ENCODE assay signal across 8 mouse cellular contexts in the genomic region with DNA sequence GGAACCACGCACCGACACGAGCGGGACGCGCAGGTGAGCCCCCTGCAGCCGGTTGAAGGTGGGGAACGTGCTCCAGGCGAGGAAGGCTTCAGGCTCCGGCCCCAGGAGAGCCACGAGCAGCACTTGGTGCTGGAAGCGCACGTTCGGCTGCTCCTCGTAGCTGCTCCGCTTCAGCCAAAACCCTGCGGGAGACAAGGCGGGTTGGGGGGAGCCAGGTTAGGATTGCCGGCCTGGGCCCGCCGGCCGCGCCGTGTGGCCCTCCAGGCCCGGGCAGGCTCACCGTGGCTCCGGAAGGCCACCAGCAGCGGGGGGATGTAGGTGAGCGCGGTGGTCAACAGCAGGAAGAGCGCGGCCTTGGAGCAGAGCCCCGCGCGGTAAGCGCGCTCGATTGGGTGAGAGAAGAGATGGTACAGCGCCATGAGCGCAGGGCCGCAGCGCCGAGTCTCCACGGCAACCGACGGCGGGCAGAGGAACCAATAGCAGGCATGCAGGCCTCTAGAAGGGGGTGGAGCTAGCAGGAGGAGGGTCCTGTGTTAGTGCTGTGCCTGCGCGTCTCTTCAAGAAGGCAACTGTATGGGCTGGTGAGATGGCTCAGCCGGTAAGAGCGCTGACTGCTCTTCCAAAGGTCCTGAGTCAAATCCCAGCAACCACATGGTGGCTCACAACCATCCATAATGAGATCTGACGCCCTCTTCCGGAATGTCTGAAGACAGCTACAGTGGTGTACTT. TPM values are rescaled to one million over a fixed set of nuclear protein-coding genes. Genes with fewer than 3 reads are reported as not detected.
DNase-seq lines count a peak whose midpoint lies in the region; ATAC-seq and TF ChIP-seq lines count a peak whose summit lies in the region.

Gene Tmem231, minus strand, starts transcription at position 534 of the 729 bp plus-strand sequence.

- H3K4me1 ChIP-seq in ES-Bruce4 (ENCODE audit: control insufficient read depth, insufficient read depth, low read length), result no peaks in the 10 kb centered on the region
- peaks cover 9% of the 10 kb centered on the region for H3K4me1 ChIP-seq in forebrain, embryonic 11.5 days (replicated peaks; ENCODE audit: control insufficient read depth, insufficient read depth, low read length)
- peaks cover 12% of the 10 kb centered on the region for H3K4me1 ChIP-seq in heart, embryonic 15.5 days (replicated peaks)
- H3K4me1 ChIP-seq in liver, embryonic 15.5 days (replicated peaks), result peaks cover 59% of the 10 kb centered on the region
- peaks cover 15% of the 10 kb centered on the region for H3K4me1 ChIP-seq in neural tube, embryonic 12.5 days
- 0 out of 2 replicates have a peak, but pooled peaks cover 3% of the 10 kb centered on the region for H3K4me1 ChIP-seq in stomach, postnatal 0 days (replicated peaks; ENCODE audit: control insufficient read depth, insufficient read depth)

- WGBS in forebrain, embryonic 11.5 days, result 1% methylated on average over 53 of the region's 53 CpGs
- WGBS in heart, embryonic 15.5 days, result under 1% methylated on average over 53 of the region's 53 CpGs
- WGBS in liver, embryonic 15.5 days (ENCODE audit: insufficient replicate concordance), result 2% methylated on average over 53 of the region's 53 CpGs
- WGBS in neural tube, embryonic 12.5 days, result under 1% methylated on average over 53 of the region's 53 CpGs
- WGBS in stomach, postnatal 0 days, result 2% methylated on average over 53 of the region's 53 CpGs

- peak within 1 kb of the TSS; percentile 73 for H3K9ac ChIP-seq in ES-Bruce4 (ENCODE audit: low read depth, poor library complexity, severe bottlenecking)
- peak within 1 kb of the TSS; percentile 90 for H3K9ac ChIP-seq in forebrain, embryonic 11.5 days (ENCODE audit: low read length)
- H3K9ac ChIP-seq in heart, embryonic 15.5 days, result peak within 1 kb of the TSS; percentile 62
- peak within 1 kb of the TSS; percentile 75 for H3K9ac ChIP-seq in liver, embryonic 15.5 days
- H3K9ac ChIP-seq in neural tube, embryonic 12.5 days, result peak within 1 kb of the TSS; percentile 84
- H3K9ac ChIP-seq in stomach, postnatal 0 days (ENCODE audit: low read length), result peak within 1 kb of the TSS; percentile 69

- TF ChIP-seq CTCF in ES-Bruce4 (IDR thresholded peaks at IDR 0.05; ENCODE audit: low read depth, low read length), result no peak
- TF ChIP-seq CTCF in stomach, postnatal 0 days (IDR thresholded peaks at IDR 0.05; ENCODE audit: low read depth), result peak; percentile 31

- H3K36me3 ChIP-seq in ES-Bruce4 (ENCODE audit: control insufficient read depth, insufficient read depth, low read length, poor library complexity, severe bottlenecking), result no peaks in the 10 kb centered on the region
- no peaks in the 10 kb centered on the region for H3K36me3 ChIP-seq in forebrain, embryonic 11.5 days (ENCODE audit: control insufficient read depth, insufficient read depth, low read length)
- no peaks in the 10 kb centered on the region for H3K36me3 ChIP-seq in heart, embryonic 15.5 days
- H3K36me3 ChIP-seq in liver, embryonic 15.5 days (replicated peaks), result no peaks in the 10 kb centered on the region
- no peaks in the 10 kb centered on the region for H3K36me3 ChIP-seq in neural tube, embryonic 12.5 days
- no peaks in the 10 kb centered on the region for H3K36me3 ChIP-seq in stomach, postnatal 0 days (ENCODE audit: control insufficient read depth, insufficient read depth, low read length)

- H3K27me3 ChIP-seq in ES-Bruce4 (ENCODE audit: control insufficient read depth, insufficient read depth, low read length, poor library complexity, severe bottlenecking), result no peaks in the 10 kb centered on the region
- H3K27me3 ChIP-seq in forebrain, embryonic 11.5 days (ENCODE audit: control insufficient read depth, insufficient read depth, low read length), result no peaks in the 10 kb centered on the region
- no peaks in the 10 kb centered on the region for H3K27me3 ChIP-seq in heart, embryonic 15.5 days
- 0 out of 2 replicates have a peak, but pooled peaks cover 8% of the 10 kb centered on the region for H3K27me3 ChIP-seq in liver, embryonic 15.5 days
- no peaks in the 10 kb centered on the region for H3K27me3 ChIP-seq in neural tube, embryonic 12.5 days (replicated peaks)
- H3K27me3 ChIP-seq in stomach, postnatal 0 days (ENCODE audit: control insufficient read depth, insufficient read depth, low read length), result no peaks in the 10 kb centered on the region

- peak; percentile 100 for ATAC-seq in forebrain, embryonic 11.5 days (replicated peaks; ENCODE audit: low FRiP score)
- peak; percentile 99 for ATAC-seq in heart, embryonic 15.5 days (replicated peaks; ENCODE audit: insufficient number of reproducible peaks, insufficient read depth, low FRiP score, low read depth)
- peak; percentile 87 for ATAC-seq in liver, embryonic 15.5 days (ENCODE audit: insufficient read depth)
- ATAC-seq in neural tube, embryonic 12.5 days (ENCODE audit: low FRiP score, low read depth), result peak; percentile 100
- ATAC-seq in stomach, postnatal 0 days (ENCODE audit: low FRiP score, low TSS enrichment), result peak; percentile 98

- peak; percentile 55 for TF ChIP-seq POLR2A in ES-Bruce4 (IDR thresholded peaks at IDR 0.05; ENCODE audit: insufficient read depth, low read length)

- peak; percentile 10; the same call in 1 of the 2 replicates for TF ChIP-seq EP300 in ES-Bruce4 (IDR thresholded peaks at IDR 0.05; ENCODE audit: insufficient read depth, low read depth, low read length)
- TF ChIP-seq EP300 in stomach, postnatal 0 days (optimal IDR thresholded peaks at IDR 0.05), result no peak

- peak within 1 kb of the TSS; percentile 82 for H3K27ac ChIP-seq in ES-Bruce4 (ENCODE audit: insufficient read depth, low read length)
- peak within 1 kb of the TSS; percentile 81 for H3K27ac ChIP-seq in forebrain, embryonic 11.5 days (ENCODE audit: low read depth, low read length)
- H3K27ac ChIP-seq in heart, embryonic 15.5 days, result peak within 1 kb of the TSS; percentile 52
- peak within 1 kb of the TSS; percentile 84 for H3K27ac ChIP-seq in liver, embryonic 15.5 days (replicated peaks)
- H3K27ac ChIP-seq in neural tube, embryonic 12.5 days, result peak within 1 kb of the TSS; percentile 81
- H3K27ac ChIP-seq in stomach, postnatal 0 days (replicated peaks), result peak within 1 kb of the TSS; percentile 56

- peak; percentile 84 for DNase-seq in c-Kit-positive CD71-positive TER-119-negative erythroid progenitor cells, embryonic 14.5 days (ENCODE audit: low read depth)
- peak; percentile 94 for DNase-seq in forebrain, embryonic 11.5 days (ENCODE audit: low spot score)
- peak; percentile 94 for DNase-seq in kidney, postnatal 14 days
- DNase-seq in stomach, postnatal 0 days (ENCODE audit: low spot score), result peak; percentile 89

- peak within 1 kb of the TSS; percentile 80 for H3K4me3 ChIP-seq in ES-Bruce4 (ENCODE audit: low read depth, low read length)
- H3K4me3 ChIP-seq in forebrain, embryonic 11.5 days (ENCODE audit: low read depth, low read length), result peak within 1 kb of the TSS; percentile 76
- peak within 1 kb of the TSS; percentile 72 for H3K4me3 ChIP-seq in heart, embryonic 15.5 days
- peak within 1 kb of the TSS; percentile 74 for H3K4me3 ChIP-seq in liver, embryonic 15.5 days (replicated peaks)
- H3K4me3 ChIP-seq in neural tube, embryonic 12.5 days, result peak within 1 kb of the TSS; percentile 81
- H3K4me3 ChIP-seq in stomach, postnatal 0 days (ENCODE audit: low read depth, low read length), result peak within 1 kb of the TSS; percentile 67

- peak within 1 kb of the TSS; percentile 92 for H3K4me2 ChIP-seq in forebrain, embryonic 11.5 days (ENCODE audit: low read depth, low read length, severe bottlenecking)
- peak within 1 kb of the TSS; percentile 98 for H3K4me2 ChIP-seq in heart, embryonic 15.5 days
- peak within 1 kb of the TSS; percentile 93 for H3K4me2 ChIP-seq in liver, embryonic 15.5 days
- peak within 1 kb of the TSS; percentile 93 for H3K4me2 ChIP-seq in neural tube, embryonic 12.5 days (replicated peaks)
- peak within 1 kb of the TSS; percentile 100 for H3K4me2 ChIP-seq in stomach, postnatal 0 days (replicated peaks; ENCODE audit: low read depth)

- no peaks in the 10 kb centered on the region for H3K9me3 ChIP-seq in ES-Bruce4 (replicated peaks; ENCODE audit: control insufficient read depth, insufficient read depth, low read length, poor library complexity, severe bottlenecking)
- no peaks in the 10 kb centered on the region for H3K9me3 ChIP-seq in forebrain, embryonic 11.5 days (ENCODE audit: control insufficient read depth, low read length)
- H3K9me3 ChIP-seq in heart, embryonic 15.5 days (replicated peaks), result no peaks in the 10 kb centered on the region
- no peaks in the 10 kb centered on the region for H3K9me3 ChIP-seq in liver, embryonic 15.5 days (replicated peaks)
- H3K9me3 ChIP-seq in neural tube, embryonic 12.5 days, result no peaks in the 10 kb centered on the region
- no peaks in the 10 kb centered on the region for H3K9me3 ChIP-seq in stomach, postnatal 0 days (ENCODE audit: control insufficient read depth, low read length)

RNA-seq across cellular contexts. Expression of gene Tmem231, which starts in this region (rescaled TPM):
- polyA plus RNA-seq in ES-Bruce4 (2011; ENCODE audit: insufficient read depth, insufficient read length, low read depth, missing spikeins), result 16.8 and 18.2 TPM in 2 replicates
- polyA plus RNA-seq in forebrain, embryonic 11.5 days (2014; fragmentation: Nextera tagmentation; extraction: Ambion mirVana), result 19.9 and 22.2 TPM in 2 replicates
- polyA plus RNA-seq in heart, embryonic 15.5 days (2015; fragmentation: Nextera tagmentation; extraction: Ambion mirVana), result 3.9 and 5.6 TPM in 2 replicates
- 1.9 and 2.1 TPM in 2 replicates for polyA plus RNA-seq in liver, embryonic 15.5 days (2015; fragmentation: Nextera tagmentation; extraction: Ambion mirVana)
- 15.3 and 16.3 TPM in 2 replicates for polyA plus RNA-seq in neural tube, embryonic 12.5 days (2016; fragmentation: Nextera tagmentation; extraction: Ambion mirVana)
- 3.3 and 4.1 TPM in 2 replicates for polyA plus RNA-seq in stomach, postnatal 0 days (2015; fragmentation: Nextera tagmentation; extraction: Ambion mirVana)

Comparison
In these comparisons a context has a peak if more than half of its experiments do, and no peak if none do; other contexts are left out.
1. Peak in every context shown above with its lines: DNase-seq, ATAC-seq, H3K4me3 ChIP-seq and H3K27ac ChIP-seq.